Mouse (Mus musculus) midbrain, embryonic 14.5 days (tissue): ENCODE measurements around the gene Slc26a8. TPM values are rescaled to one million over a fixed set of nuclear protein-coding genes. Genes with fewer than 3 reads are reported as not detected.

Source experiments
- polyA plus RNA-seq: library from polyadenylated mRNA; unstranded; fragments of >200 nt; fragmentation: Nextera tagmentation; extraction: Ambion mirVana; gene quantifications from 2 replicates; pipeline ENCODE4 v1.2.1, GENCODE M21; 2014

Slc26a8 gene
- polyA plus RNA-seq, 1 experiment from 2014 or later, result 1.8 TPM

Other genes with a start within 250 kb of the Slc26a8 start
- gene Fkbp5, start 172.7 kb downstream of the Slc26a8 start, polyA plus RNA-seq, result 11.6 and 22.2 TPM in 2 replicates
- not detected in 2 replicates for gene Armc12, start 159.4 kb downstream of the Slc26a8 start, polyA plus RNA-seq
- not detected in 2 replicates for gene Clpsl2, start 140.8 kb downstream of the Slc26a8 start, polyA plus RNA-seq
- not detected in 2 replicates for gene Clps, start 129.5 kb downstream of the Slc26a8 start, polyA plus RNA-seq
- 7.1 and 11.0 TPM in 2 replicates for gene Lhfpl5, start 114.6 kb downstream of the Slc26a8 start, polyA plus RNA-seq
- gene Srpk1, start 67.5 kb downstream of the Slc26a8 start, polyA plus RNA-seq, result 101 and 125 TPM in 2 replicates
- gene Mapk14, start 1.1 kb upstream of the Slc26a8 start, polyA plus RNA-seq, result 26.8 and 32.7 TPM in 2 replicates
- 2.1 TPM in 2 replicates for gene AC170998.1, start 35.9 kb upstream of the Slc26a8 start, polyA plus RNA-seq
- 0.19 and 0.61 TPM in 2 replicates for gene Mapk13, start 79.1 kb upstream of the Slc26a8 start, polyA plus RNA-seq
- 4.7 and 8.2 TPM in 2 replicates for gene Brpf3, start 110.9 kb upstream of the Slc26a8 start, polyA plus RNA-seq
- gene Pnpla1, start 168.2 kb upstream of the Slc26a8 start, polyA plus RNA-seq, result 0.04 TPM in 1 of 2 replicates, not detected in the other
- gene 4930539E08Rik, start 225.1 kb upstream of the Slc26a8 start, polyA plus RNA-seq, result 1.0 and 1.2 TPM in 2 replicates